ENCODE assay signal across 19 mouse cellular contexts in the genomic region with DNA sequence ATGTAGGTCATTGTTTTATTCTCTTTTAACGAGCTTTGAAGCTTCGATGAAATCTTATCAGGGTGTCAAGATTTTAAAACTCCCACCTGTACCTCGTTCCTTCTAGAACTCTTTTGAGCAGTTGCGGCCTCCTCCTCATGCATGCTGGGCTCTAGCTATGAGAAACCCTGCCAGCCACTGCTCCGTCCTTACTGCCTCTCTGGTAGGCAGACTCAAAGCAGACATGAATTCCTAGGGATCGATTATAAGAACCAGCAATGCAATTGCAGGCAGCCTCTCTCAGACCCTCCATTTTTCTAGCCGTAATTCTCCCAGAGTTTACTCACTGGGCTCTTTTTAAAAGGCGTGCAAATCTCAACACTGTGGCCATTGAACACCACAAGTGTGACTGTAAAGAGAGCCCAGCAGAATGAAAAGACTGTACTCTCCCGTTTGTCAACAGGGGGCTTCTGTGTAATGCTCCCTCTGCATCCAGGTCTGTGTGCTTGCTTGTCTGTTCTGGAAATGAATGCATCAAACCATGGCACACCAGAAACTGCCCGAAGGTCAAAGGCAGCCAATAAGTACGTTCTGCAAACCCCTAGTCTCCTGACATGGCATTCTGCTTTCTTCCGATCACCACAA.
DNase-seq lines count a peak whose midpoint lies in the region; ATAC-seq lines count a peak whose summit lies in the region.
"Had no signal": no experiment of that assay in that cellular context is flagged by ENCODE, and none has a peak within 500 bp of the region (broad histone marks: within the 10 kb centered on the region; RNA-seq: fewer than 3 reads in every experiment).

No protein-coding gene starts in this region.

- H3K4me3 ChIP-seq in hindbrain, embryonic 13.5 days, result no peak overlapping the region
- H3K4me3 ChIP-seq in hindbrain, embryonic 10.5 days, result no peak overlapping the region
- no peak overlapping the region for H3K4me3 ChIP-seq in embryonic facial prominence, embryonic 13.5 days
- H3K4me3 ChIP-seq in limb, embryonic 10.5 days, result no peak overlapping the region
- no peak overlapping the region for H3K4me3 ChIP-seq in neural tube, embryonic 14.5 days (ENCODE audit: low read depth, low read length)
- H3K4me3 ChIP-seq: forebrain, embryonic 15.5 days; liver, embryonic 13.5 days had no signal

- no peak for ATAC-seq in hindbrain, embryonic 13.5 days (ENCODE audit: low FRiP score)
- ATAC-seq in embryonic facial prominence, embryonic 13.5 days (ENCODE audit: insufficient number of reproducible peaks, insufficient read depth, low FRiP score, low TSS enrichment, low read depth), result no peak
- no peak for ATAC-seq in neural tube, embryonic 14.5 days (ENCODE audit: low read depth)
- ATAC-seq: forebrain, embryonic 15.5 days had no signal

- H3K27me3 ChIP-seq in hindbrain, embryonic 13.5 days, result no peaks in the 10 kb centered on the region
- no peaks in the 10 kb centered on the region for H3K27me3 ChIP-seq in hindbrain, embryonic 10.5 days (ENCODE audit: insufficient read depth, poor library complexity, severe bottlenecking)
- H3K27me3 ChIP-seq in embryonic facial prominence, embryonic 13.5 days, result no peaks in the 10 kb centered on the region
- H3K27me3 ChIP-seq in limb, embryonic 10.5 days (ENCODE audit: low read depth, poor library complexity, severe bottlenecking), result no peaks in the 10 kb centered on the region
- H3K27me3 ChIP-seq in neural tube, embryonic 14.5 days (ENCODE audit: control insufficient read depth, insufficient read depth, low read length), result no peaks in the 10 kb centered on the region
- H3K27me3 ChIP-seq: forebrain, embryonic 15.5 days; liver, embryonic 13.5 days had no signal

- WGBS in hindbrain, embryonic 13.5 days, result 66% methylated on average over 12 of the region's 12 CpGs
- 87% methylated on average over 12 of the region's 12 CpGs for WGBS in hindbrain, embryonic 10.5 days
- WGBS in embryonic facial prominence, embryonic 13.5 days, result 76% methylated on average over 12 of the region's 12 CpGs
- 89% methylated on average over 12 of the region's 12 CpGs for WGBS in limb, embryonic 10.5 days
- WGBS in neural tube, embryonic 14.5 days, result 47% methylated on average over 12 of the region's 12 CpGs

- peak overlapping the region; percentile 46; the same call in 1 of the 2 replicates for H3K27ac ChIP-seq in hindbrain, embryonic 13.5 days
- H3K27ac ChIP-seq in hindbrain, embryonic 10.5 days, result no peak overlapping the region
- peak overlapping the region; percentile 14; the same call in 1 of the 2 replicates for H3K27ac ChIP-seq in embryonic facial prominence, embryonic 13.5 days
- peak overlapping the region; percentile 37; the same call in 1 of the 2 replicates for H3K27ac ChIP-seq in limb, embryonic 10.5 days
- peak overlapping the region; percentile 39; the same call in 1 of the 2 replicates for H3K27ac ChIP-seq in neural tube, embryonic 14.5 days (ENCODE audit: low read depth, low read length)
- H3K27ac ChIP-seq: forebrain, embryonic 15.5 days; liver, embryonic 13.5 days had no signal

- H3K36me3 ChIP-seq in hindbrain, embryonic 13.5 days, result no peaks in the 10 kb centered on the region
- no peaks in the 10 kb centered on the region for H3K36me3 ChIP-seq in hindbrain, embryonic 10.5 days
- no peaks in the 10 kb centered on the region for H3K36me3 ChIP-seq in embryonic facial prominence, embryonic 13.5 days
- no peaks in the 10 kb centered on the region for H3K36me3 ChIP-seq in limb, embryonic 10.5 days
- H3K36me3 ChIP-seq in neural tube, embryonic 14.5 days (ENCODE audit: control insufficient read depth, insufficient read depth, low read length), result no peaks in the 10 kb centered on the region
- H3K36me3 ChIP-seq: forebrain, embryonic 15.5 days; liver, embryonic 13.5 days had no signal

- DNase-seq in hindbrain, embryonic 10.5 days (ENCODE audit: low spot score), result no peak
- DNase-seq in limb, embryonic 10.5 days (ENCODE audit: low spot score), result no peak
- no peak for DNase-seq in kidney, postnatal 4 days
- no peak for DNase-seq in heart, postnatal 10 days
- DNase-seq: adrenal gland, postnatal 36 days; cerebellum, adult 2 months; cerebellum, postnatal 36 days; kidney, adult 11 months; layer of hippocampus, postnatal 36 days; liver, embryonic 13.5 days; lung, embryonic 14.5 days; lung, postnatal 4 days; right cerebral cortex, postnatal 14 days; spleen, adult 18-20 months; thymus, postnatal 25 days had no signal

- H3K9ac ChIP-seq in hindbrain, embryonic 13.5 days, result no peak overlapping the region
- H3K9ac ChIP-seq in embryonic facial prominence, embryonic 13.5 days, result no peak overlapping the region
- H3K9ac ChIP-seq in neural tube, embryonic 14.5 days (replicated peaks; ENCODE audit: low read depth, low read length), result no peak overlapping the region
- H3K9ac ChIP-seq: forebrain, embryonic 15.5 days; liver, embryonic 13.5 days; lung, embryonic 14.5 days had no signal

- intact Hi-C loops in heart, postnatal 10 days (cut with DNase I), result no loop called here

- H3K4me2 ChIP-seq in hindbrain, embryonic 13.5 days, result no peak overlapping the region
- H3K4me2 ChIP-seq in embryonic facial prominence, embryonic 13.5 days, result no peak overlapping the region
- H3K4me2 ChIP-seq in neural tube, embryonic 14.5 days (ENCODE audit: low read depth, low read length), result no peak overlapping the region
- H3K4me2 ChIP-seq: forebrain, embryonic 15.5 days; liver, embryonic 13.5 days; lung, embryonic 14.5 days had no signal

- no peaks in the 10 kb centered on the region for H3K9me3 ChIP-seq in hindbrain, embryonic 13.5 days
- no peaks in the 10 kb centered on the region for H3K9me3 ChIP-seq in hindbrain, embryonic 10.5 days
- H3K9me3 ChIP-seq in embryonic facial prominence, embryonic 13.5 days, result no peaks in the 10 kb centered on the region
- no peaks in the 10 kb centered on the region for H3K9me3 ChIP-seq in limb, embryonic 10.5 days (replicated peaks)
- no peaks in the 10 kb centered on the region for H3K9me3 ChIP-seq in neural tube, embryonic 14.5 days (ENCODE audit: control insufficient read depth, low read length)
- H3K9me3 ChIP-seq: forebrain, embryonic 15.5 days; liver, embryonic 13.5 days had no signal

- peaks cover 8% of the 10 kb centered on the region; the same call in 1 of the 2 replicates for H3K4me1 ChIP-seq in hindbrain, embryonic 13.5 days (replicated peaks)
- 0 out of 2 replicates have a peak, but pooled peaks cover under 1% of the 10 kb centered on the region for H3K4me1 ChIP-seq in hindbrain, embryonic 10.5 days (replicated peaks)
- peaks cover 3% of the 10 kb centered on the region; the same call in 1 of the 2 replicates for H3K4me1 ChIP-seq in embryonic facial prominence, embryonic 13.5 days
- H3K4me1 ChIP-seq in limb, embryonic 10.5 days, result peaks cover 28% of the 10 kb centered on the region
- H3K4me1 ChIP-seq in neural tube, embryonic 14.5 days (ENCODE audit: control insufficient read depth, insufficient read depth, low read length), result no peaks in the 10 kb centered on the region; the same call in 1 of the 2 replicates
- H3K4me1 ChIP-seq: forebrain, embryonic 15.5 days; liver, embryonic 13.5 days had no signal
